Mouse (Mus musculus) myocyte (in vitro differentiated cells): ENCODE measurements around the gene Muc13. TPM values are rescaled to one million over a fixed set of nuclear protein-coding genes. Genes with fewer than 3 reads are reported as not detected.

Experiments
- H3K27me3 ChIP-seq: one replicate; pipeline ENCODE4 v1.6.1; 2011; ENCODE audit not compliant: control insufficient read depth, insufficient read depth, insufficient read length
- H3K36me3 ChIP-seq: one replicate; pipeline ENCODE4 v1.6.1; 2011; ENCODE audit not compliant: control insufficient read depth, insufficient read depth
- H3K4me2 ChIP-seq: one replicate; pipeline ENCODE4 v1.6.1; 2011; ENCODE audit warnings: low read depth, control low read depth
- H3K4me3 ChIP-seq: one replicate; pipeline ENCODE4 v1.5.1; 2011; ENCODE audit warnings: mild to moderate bottlenecking, control low read depth, moderate library complexity
- H3K79me2 ChIP-seq: one replicate; pipeline ENCODE4 v1.6.1; 2011; ENCODE audit not compliant: control insufficient read depth, insufficient read depth
- H3ac ChIP-seq: one replicate; pipeline ENCODE4 v1.6.1; 2011; ENCODE audit not compliant: control insufficient read depth, insufficient read length
- CEBPB ChIP-seq: IDR thresholded peaks from 2 replicates; pipeline ENCODE4 v1.6.1; 2011; ENCODE audit warnings: mild to moderate bottlenecking, moderate library complexity; ENCODE audit not compliant: poor library complexity, insufficient read depth, severe bottlenecking
- E2F4 ChIP-seq: IDR thresholded peaks from one replicate; pipeline ENCODE4 v1.6.1; 2011; ENCODE audit warnings: mild to moderate bottlenecking, control low read depth, moderate library complexity; ENCODE audit not compliant: insufficient read depth
- MAX ChIP-seq: IDR thresholded peaks from one replicate; pipeline ENCODE4 v1.6.1; 2011; ENCODE audit warnings: low read depth, mild to moderate bottlenecking, control low read depth
- MYOD1 ChIP-seq, 3 experiments: IDR thresholded peaks; one replicate each; pipeline ENCODE4 v1.6.1; 2011; ENCODE audit warnings: control low read depth in 2 of 3, low read depth in 2 of 3, mild to moderate bottlenecking in 2 of 3, moderate library complexity in 1 of 3; ENCODE audit not compliant: insufficient read length in 2 of 3, control insufficient read depth in 1 of 3
- MYOG ChIP-seq, 3 experiments: IDR thresholded peaks; one replicate each; pipeline ENCODE4 v1.6.1; 2011; ENCODE audit warnings: control low read depth in 2 of 3, low read depth in 2 of 3, mild to moderate bottlenecking in 2 of 3; ENCODE audit not compliant: insufficient read length in 2 of 3, control insufficient read depth in 1 of 3, insufficient read depth in 1 of 3
- POLR2A ChIP-seq: IDR thresholded peaks from one replicate; pipeline ENCODE4 v1.6.1; 2011; ENCODE audit warnings: low read depth, mild to moderate bottlenecking, control low read depth, moderate library complexity; ENCODE audit not compliant: insufficient read length
- POLR2AphosphoS2 ChIP-seq: IDR thresholded peaks from one replicate; pipeline ENCODE4 v1.6.1; 2011; ENCODE audit warnings: low read depth, control low read depth; ENCODE audit not compliant: insufficient read length
- REST ChIP-seq: IDR thresholded peaks from one replicate; pipeline ENCODE4 v1.6.1; 2011; ENCODE audit warnings: mild to moderate bottlenecking, control low read depth, moderate library complexity; ENCODE audit not compliant: insufficient read depth, insufficient read length
- SRF ChIP-seq: IDR thresholded peaks from one replicate; pipeline ENCODE4 v1.6.1; 2011; ENCODE audit warnings: low read depth; ENCODE audit not compliant: control insufficient read depth, insufficient read length
- TCF12 ChIP-seq: IDR thresholded peaks from one replicate; pipeline ENCODE4 v1.6.1; 2011; ENCODE audit warnings: mild to moderate bottlenecking, control low read depth; ENCODE audit not compliant: poor library complexity, insufficient read depth, severe bottlenecking
- TCF3 ChIP-seq: IDR thresholded peaks from one replicate; pipeline ENCODE4 v1.6.1; 2011; ENCODE audit warnings: low read depth, control low read depth; ENCODE audit not compliant: insufficient read length
- USF1 ChIP-seq: IDR thresholded peaks from one replicate; pipeline ENCODE4 v1.6.1; 2011; ENCODE audit warnings: low read depth, mild to moderate bottlenecking, control low read depth, moderate library complexity
- polyA plus RNA-seq: library from polyadenylated mRNA; unstranded; fragments of >200 nt; fragmentation: generic; extraction: Trizol; gene quantifications from one replicate; pipeline ENCODE4 v1.2.1, GENCODE M21; 2012; ENCODE audit warnings: missing spikeins

The Muc13 gene
- polyA plus RNA-seq, 1 experiment = 0.05 TPM

DNA sequence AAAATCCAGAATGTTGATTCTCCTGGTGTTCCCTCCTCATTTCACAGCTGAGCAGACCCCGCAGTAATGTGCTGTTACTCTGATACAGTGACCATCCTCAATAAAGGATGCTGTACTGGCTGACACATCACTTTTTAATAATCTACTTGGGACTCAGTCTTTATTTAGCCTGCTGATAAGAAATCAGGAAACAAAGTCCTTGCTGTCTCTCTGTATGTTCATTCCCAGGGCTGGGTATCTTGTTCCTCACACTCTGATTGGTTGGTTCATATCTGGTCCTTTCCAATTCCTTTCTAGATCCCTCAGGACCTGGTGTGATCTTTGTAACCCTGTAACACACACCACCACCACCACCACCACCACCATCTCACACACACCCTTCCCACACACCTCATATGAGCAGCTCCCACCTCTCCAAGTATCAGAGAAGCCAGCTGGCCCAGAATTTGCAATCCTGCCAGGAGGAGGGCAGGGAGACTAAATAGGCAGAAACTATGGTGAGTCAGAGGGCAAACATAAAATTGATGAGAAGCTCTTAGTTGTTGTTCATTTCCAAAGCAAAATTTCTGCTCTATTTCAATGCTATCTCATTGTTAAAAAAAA is 18.0 kb upstream of the Muc13 start:
- Histone ChIP-seq H3K4me3 (no peak overlapping the region), H3K36me3 (no peaks in the 10 kb centered on the region), H3ac (no peak overlapping the region)

DNA sequence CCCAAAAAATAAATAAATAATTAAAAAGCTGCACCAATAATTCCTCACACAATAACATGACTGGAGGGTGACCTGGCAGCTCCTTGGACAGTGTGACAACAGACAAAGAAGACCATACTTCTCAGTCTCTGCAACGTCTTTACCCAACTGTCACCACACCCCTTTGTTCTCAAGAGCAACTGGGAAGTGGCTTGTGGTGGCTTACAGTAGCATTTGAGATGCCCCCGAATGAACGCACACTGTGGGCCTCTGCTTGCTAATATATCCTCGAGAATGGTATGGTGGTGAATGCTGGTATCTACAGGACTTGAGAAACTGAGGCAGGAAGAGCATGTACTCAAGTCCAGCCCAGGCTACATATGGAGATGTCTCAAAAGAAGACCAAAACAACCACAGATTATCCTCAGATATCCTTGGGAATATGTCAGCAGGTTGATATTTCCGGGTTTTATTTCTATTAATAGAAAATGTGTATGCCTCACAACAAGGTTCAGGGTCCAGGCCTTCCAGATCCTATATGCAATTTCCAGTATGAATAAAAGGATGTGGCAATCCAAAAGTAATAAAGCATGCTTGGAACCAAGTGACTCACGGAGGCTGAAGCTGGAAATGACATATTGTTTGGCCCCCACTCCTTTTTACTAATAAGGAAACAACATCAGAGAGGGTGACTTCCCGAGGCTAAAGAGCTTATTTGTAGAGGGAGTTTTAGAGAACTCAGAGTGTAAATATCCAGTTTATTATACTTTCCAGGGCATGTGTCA is 16.9 kb upstream of the Muc13 start:
- TF ChIP-seq MAX (no peak), CEBPB (peak; percentile 83), MYOG (IDR thresholded peaks at IDR 0.05; ENCODE audit: control insufficient read depth in 1 of 3, insufficient read depth in 1 of 3, insufficient read length in 2 of 3, low read depth in 2 of 3) (no peak), POLR2A (no peak), SRF (no peak), E2F4 (no peak), POLR2AphosphoS2 (no peak), USF1 (no peak)
- H3K79me2 ChIP-seq = no peaks in the 10 kb centered on the region

More for the DNA sequence above, 18.0 kb upstream of the Muc13 start:
- Histone ChIP-seq H3K4me2 (no peak overlapping the region), H3K27me3 (no peaks in the 10 kb centered on the region), H3K79me2 (no peaks in the 10 kb centered on the region)
- no peak for TF ChIP-seq MYOD1 (IDR thresholded peaks at IDR 0.05; ENCODE audit: control insufficient read depth in 1 of 3, insufficient read length in 2 of 3, low read depth in 2 of 3)
- no peak for TF ChIP-seq POLR2AphosphoS2
- TF ChIP-seq POLR2A = no peak
- no peak for TF ChIP-seq MYOG (IDR thresholded peaks at IDR 0.05; ENCODE audit: control insufficient read depth in 1 of 3, insufficient read depth in 1 of 3, insufficient read length in 2 of 3, low read depth in 2 of 3)
- no peak for TF ChIP-seq CEBPB
- no peak for TF ChIP-seq E2F4
- TF ChIP-seq SRF = no peak
- no peak for TF ChIP-seq TCF3
- TF ChIP-seq REST = no peak
- TF ChIP-seq USF1 = no peak
- no peak for TF ChIP-seq MAX
- no peak for TF ChIP-seq TCF12

GRCm38 (mm10) chr16:33777607-33778006 is 16.2 kb upstream of the Muc13 start:
- H3K4me2 ChIP-seq = peak overlapping the region; percentile 55
- H3K36me3 ChIP-seq = no peaks in the 10 kb centered on the region
- no peak for TF ChIP-seq REST
- no peak for TF ChIP-seq E2F4
- H3K79me2 ChIP-seq = no peaks in the 10 kb centered on the region
- H3ac ChIP-seq = no peak overlapping the region
- H3K27me3 ChIP-seq = no peaks in the 10 kb centered on the region
- no peak overlapping the region for H3K4me3 ChIP-seq

More for the DNA sequence above, 16.9 kb upstream of the Muc13 start:
- Histone ChIP-seq H3K27me3 (no peaks in the 10 kb centered on the region), H3ac (no peak overlapping the region), H3K36me3 (no peaks in the 10 kb centered on the region), H3K4me3 (no peak overlapping the region), H3K4me2 (peak overlapping the region; percentile 55)

- Histone ChIP-seq H3K27me3 (no peaks in the 10 kb centered on the region), H3K79me2 (no peaks in the 10 kb centered on the region), H3ac (no peak overlapping the region), H3K36me3 (no peaks in the 10 kb centered on the region), H3K4me2 (peak overlapping the region; percentile 30), H3K4me3 (no peak overlapping the region)
- no peak for TF ChIP-seq TCF3
- no peak for TF ChIP-seq POLR2AphosphoS2
- TF ChIP-seq POLR2A = no peak
- no peak for TF ChIP-seq E2F4
- TF ChIP-seq MYOD1 (IDR thresholded peaks at IDR 0.05; ENCODE audit: control insufficient read depth in 1 of 3, insufficient read length in 2 of 3, low read depth in 2 of 3) = peak in 2 of 3 experiments; percentile 39 to 62
- TF ChIP-seq MYOG (IDR thresholded peaks at IDR 0.05; ENCODE audit: control insufficient read depth in 1 of 3, insufficient read depth in 1 of 3, insufficient read length in 2 of 3, low read depth in 2 of 3) = peak in 1 of 3 experiments; percentile 74
- no peak for TF ChIP-seq USF1
- TF ChIP-seq CEBPB = no peak
- no peak for TF ChIP-seq MAX
- no peak for TF ChIP-seq SRF
- TF ChIP-seq TCF12 = peak; percentile 56
- TF ChIP-seq REST = no peak
Measured at GRCm38 (mm10) chr16:33781789-33782728, 11.8 kb upstream of the Muc13 start.

- no peak for TF ChIP-seq TCF3
- no peak for TF ChIP-seq MYOG (IDR thresholded peaks at IDR 0.05; ENCODE audit: control insufficient read depth in 1 of 3, insufficient read depth in 1 of 3, insufficient read length in 2 of 3, low read depth in 2 of 3)
- TF ChIP-seq USF1 = no peak
- TF ChIP-seq MYOD1 (IDR thresholded peaks at IDR 0.05; ENCODE audit: control insufficient read depth in 1 of 3, insufficient read length in 2 of 3, low read depth in 2 of 3) = no peak
- no peak for TF ChIP-seq SRF
- no peak for TF ChIP-seq POLR2A
- TF ChIP-seq REST = no peak
- TF ChIP-seq TCF12 = no peak
- no peak for TF ChIP-seq CEBPB
- no peak for TF ChIP-seq POLR2AphosphoS2
- Histone ChIP-seq H3K4me3 (no peak overlapping the region), H3ac (no peak overlapping the region), H3K27me3 (no peaks in the 10 kb centered on the region), H3K36me3 (no peaks in the 10 kb centered on the region), H3K4me2 (peak overlapping the region; percentile 30), H3K79me2 (no peaks in the 10 kb centered on the region)
Measured at GRCm38 (mm10) chr16:33782729-33783091, 11.1 kb upstream of the Muc13 start.
